Mouse (Mus musculus) heart, embryonic 10.5 days (tissue): ENCODE data around the gene Olfr17. TPM values are rescaled to one million over a fixed set of nuclear protein-coding genes. Genes with fewer than 3 reads are reported as not detected.
"Not testable (repeated sequence)": the region's sequence is repeated elsewhere in the genome, so short reads cannot be mapped to it uniquely, and the experiment has no call there.

Experiments
- DNase-seq: peaks from one replicate; pipeline ENCODE4 v3.0.0-alpha.2; 2017; ENCODE audit warnings: low spot score
- H3K27ac ChIP-seq: fragments of 300-500 bp; sonication (generic); 2 replicates; pipeline ENCODE4 v1.5.1; 2016; ENCODE audit warnings: mild to moderate bottlenecking
- H3K27me3 ChIP-seq: fragments of 300-500 bp; sonication (generic); 2 replicates; pipeline ENCODE4 v1.6.1; 2016; ENCODE audit warnings: mild to moderate bottlenecking; ENCODE audit not compliant: poor library complexity, insufficient read depth, severe bottlenecking
- H3K36me3 ChIP-seq: fragments of 300-500 bp; sonication (generic); 2 replicates; pipeline ENCODE4 v1.6.1; 2016; ENCODE audit warnings: mild to moderate bottlenecking, moderate library complexity
- H3K4me1 ChIP-seq: fragments of 300-500 bp; sonication (generic); 2 replicates; pipeline ENCODE4 v1.6.1; 2016; ENCODE audit warnings: mild to moderate bottlenecking
- H3K4me3 ChIP-seq: fragments of 300-500 bp; sonication (generic); 2 replicates; pipeline ENCODE4 v1.5.1; 2016; ENCODE audit warnings: mild to moderate bottlenecking, moderate library complexity
- H3K9me3 ChIP-seq: fragments of 300-500 bp; sonication (generic); 2 replicates; pipeline ENCODE4 v1.6.1; 2016; ENCODE audit warnings: mild to moderate bottlenecking, moderate library complexity
- WGBS: fragments of 180-500 bp; shearing (Covaris S2); methylation state at CpG from one replicate; pipeline ENCODE4 v1.1.7; 2016; 5-methylcytosine and 5-hydroxymethylcytosine counted together
- polyA plus RNA-seq: library from polyadenylated mRNA; unstranded; fragments of >200 nt; fragmentation: Nextera tagmentation; extraction: Ambion mirVana; gene quantifications from 2 replicates; pipeline ENCODE4 v1.2.1, GENCODE M21; 2016

Gene Olfr17
- not detected in 2 replicates for polyA plus RNA-seq

DNA sequence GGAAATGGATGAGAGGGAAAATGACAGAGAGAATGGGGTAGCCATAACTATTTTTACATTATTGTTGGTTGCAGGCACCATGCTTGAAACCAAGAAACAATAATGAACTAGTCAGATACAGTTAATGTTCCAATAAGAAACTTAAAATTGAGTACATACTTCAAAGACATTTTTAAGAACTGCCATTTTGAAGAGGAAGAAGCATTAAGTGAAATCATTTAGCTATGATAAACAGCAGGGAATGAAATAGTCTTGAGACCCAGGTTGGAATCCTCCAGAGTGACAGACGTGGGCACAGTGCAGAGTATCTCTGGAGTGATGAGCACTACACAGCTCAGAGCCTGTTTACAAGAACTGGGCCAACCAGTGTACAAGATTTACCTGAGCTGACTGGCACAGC, at the start of gene Olfr17:
TSS of gene Olfr17 (plus strand) at position 301 of the 400 bp plus-strand sequence.
- Histone ChIP-seq H3K36me3 (no peaks in the 10 kb centered on the region), H3K27ac (no peak within 1 kb of the TSS), H3K9me3 (no peaks in the 10 kb centered on the region), H3K4me3 (no peak within 1 kb of the TSS), H3K4me1 (no peaks in the 10 kb centered on the region), H3K27me3 (no peaks in the 10 kb centered on the region)
- WGBS, result 51% methylated on average over 1 of the region's 1 CpGs
- DNase-seq, result no peak

DNA sequence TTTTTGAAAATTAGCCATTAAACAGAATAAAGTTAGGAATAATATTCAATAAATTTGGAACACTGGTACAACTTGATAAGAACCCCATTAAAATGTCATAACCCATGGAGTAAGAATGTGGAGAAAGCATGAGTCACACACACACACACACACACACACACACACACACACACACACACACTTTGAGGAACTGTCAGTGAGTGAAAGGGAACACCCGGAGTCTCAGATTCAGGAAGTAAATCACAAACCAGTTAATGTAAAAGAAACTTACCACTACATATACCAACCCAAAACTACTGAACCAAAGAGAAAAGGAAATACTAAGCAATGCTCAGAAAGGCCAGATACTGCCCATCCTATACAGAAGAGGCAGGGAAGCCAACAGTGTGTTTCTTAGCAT, 48.6 kb upstream of the Olfr17 start:
- WGBS, result 79% methylated on average over 1 of the region's 1 CpGs
- DNase-seq, result no peak
- no peaks in the 10 kb centered on the region for H3K36me3 ChIP-seq
- no peaks in the 10 kb centered on the region for H3K27me3 ChIP-seq
- H3K4me3 ChIP-seq, result no peak overlapping the region
- H3K4me1 ChIP-seq, result no peaks in the 10 kb centered on the region
- no peak overlapping the region for H3K27ac ChIP-seq
- H3K9me3 ChIP-seq, result no peaks in the 10 kb centered on the region

GRCm38 (mm10) chr7:107045833-107046232, 47.2 kb upstream of the Olfr17 start:
- Histone ChIP-seq H3K9me3 (no peaks in the 10 kb centered on the region), H3K27ac (no peak overlapping the region), H3K4me1 (no peaks in the 10 kb centered on the region), H3K27me3 (no peaks in the 10 kb centered on the region), H3K4me3 (no peak overlapping the region), H3K36me3 (no peaks in the 10 kb centered on the region)
- 5% methylated on average over 5 of the region's 5 CpGs for WGBS
- DNase-seq, result no peak

DNA sequence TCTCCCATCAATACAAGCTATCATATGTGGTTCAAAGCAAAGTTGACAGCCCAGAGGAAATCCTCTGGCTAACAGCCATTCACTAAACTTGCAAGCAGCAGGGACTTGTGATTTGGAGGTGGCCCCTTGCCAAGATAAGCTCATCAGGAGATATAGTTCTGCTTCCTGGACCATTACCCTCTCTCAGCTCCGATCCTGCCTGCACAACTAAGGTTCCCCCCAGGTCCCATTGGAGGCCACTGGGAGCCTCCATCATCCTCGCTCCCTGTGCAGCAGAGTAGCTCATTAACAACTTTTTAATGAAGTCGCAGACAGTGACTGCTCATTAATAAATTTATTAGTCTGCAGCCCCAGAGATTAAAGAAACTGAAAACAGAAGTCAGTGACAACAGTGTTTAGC, 45.4 kb upstream of the Olfr17 start:
- H3K4me1 ChIP-seq, result no peaks in the 10 kb centered on the region

GRCm38 (mm10) chr7:107070681-107071080, 22.3 kb upstream of the Olfr17 start, which contains the start of gene Olfr714:
Gene Olfr714 (plus strand): TSS chr7:107070981.
- 89% methylated on average over 2 of the region's 2 CpGs for WGBS
- Histone ChIP-seq H3K27ac (no peak within 1 kb of the TSS), H3K4me1 (no peaks in the 10 kb centered on the region)

More for the DNA sequence above, 45.4 kb upstream of the Olfr17 start:
- Histone ChIP-seq H3K4me3 (no peak overlapping the region), H3K9me3 (no peaks in the 10 kb centered on the region), H3K36me3 (no peaks in the 10 kb centered on the region), H3K27ac (no peak overlapping the region), H3K27me3 (no peaks in the 10 kb centered on the region)
- DNase-seq, result no peak
- 39% methylated on average over 3 of the region's 3 CpGs for WGBS

GRCm38 (mm10) chr7:107110269-107110668, 17.2 kb downstream of the Olfr17 start, which contains the start of gene Olfr715b:
Gene Olfr715b (minus strand): TSS chr7:107110369.
- not testable (repeated sequence) for DNase-seq, H3K4me1 ChIP-seq, H3K36me3 ChIP-seq, H3K9me3 ChIP-seq, H3K27me3 ChIP-seq, H3K4me3 ChIP-seq, H3K27ac ChIP-seq
- 67% methylated on average over 2 of the region's 2 CpGs for WGBS

More at GRCm38 (mm10) chr7:107070681-107071080, 22.3 kb upstream of the Olfr17 start, which contains the start of gene Olfr714:
- no peaks in the 10 kb centered on the region; the same call in none of the 2 replicates for H3K9me3 ChIP-seq
- no peaks in the 10 kb centered on the region for H3K36me3 ChIP-seq
- H3K27me3 ChIP-seq, result no peaks in the 10 kb centered on the region
- DNase-seq, result no peak
- H3K4me3 ChIP-seq, result no peak within 1 kb of the TSS

DNA sequence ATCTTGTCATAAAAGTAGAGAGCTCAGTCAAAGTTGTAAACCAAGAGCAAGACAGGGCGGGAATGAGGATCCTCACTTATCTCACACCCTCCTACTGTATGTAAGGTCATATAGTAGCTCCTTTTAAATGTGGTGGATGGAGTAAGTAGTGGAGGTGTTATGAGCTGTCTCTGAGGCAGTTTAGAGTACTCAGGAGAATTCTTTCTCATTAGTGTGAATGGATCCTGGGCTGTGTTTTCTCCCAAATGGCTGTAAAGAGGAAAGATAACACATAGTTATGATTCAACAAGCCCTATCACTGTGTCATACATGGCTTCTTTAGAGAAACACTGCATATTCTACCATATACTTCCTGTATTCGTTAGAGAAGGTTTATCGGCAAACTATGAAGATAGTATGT, 38.0 kb downstream of the Olfr17 start, which contains the start of gene Olfr715:
TSS of gene Olfr715 (minus strand) at position 101 of the 400 bp plus-strand sequence.
- H3K27ac ChIP-seq, H3K27me3 ChIP-seq: not testable (repeated sequence)

DNA sequence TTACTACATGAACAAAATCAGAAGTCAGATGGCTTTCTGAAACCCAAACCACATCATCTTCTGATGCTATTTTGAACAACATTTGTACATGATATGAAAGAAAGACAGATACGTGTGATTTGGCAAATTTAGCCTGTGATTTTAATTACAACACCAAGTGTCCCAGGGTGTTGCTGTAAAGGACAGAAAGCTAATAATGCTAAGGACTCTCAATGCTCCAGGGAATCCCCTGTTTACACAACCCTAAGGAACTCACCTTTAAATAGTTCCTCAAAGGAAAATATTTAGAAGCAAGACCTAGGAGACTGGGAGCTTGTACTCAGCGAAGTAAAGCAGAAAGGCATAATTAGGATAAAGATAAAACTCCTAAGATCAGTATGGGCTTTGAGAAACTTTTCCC, 45.0 kb downstream of the Olfr17 start, which contains the start of gene Olfr716:
TSS of gene Olfr716 (plus strand) at position 301 of the 400 bp plus-strand sequence.
- H3K9me3 ChIP-seq, H3K36me3 ChIP-seq, H3K4me1 ChIP-seq, H3K27me3 ChIP-seq, H3K4me3 ChIP-seq, H3K27ac ChIP-seq, DNase-seq: not testable (repeated sequence)
- WGBS, result 58% methylated on average over 2 of the region's 2 CpGs

More for the DNA sequence above, 38.0 kb downstream of the Olfr17 start, which contains the start of gene Olfr715:
- not testable (repeated sequence) for H3K4me1 ChIP-seq, H3K4me3 ChIP-seq, DNase-seq, H3K36me3 ChIP-seq, H3K9me3 ChIP-seq
- 81% methylated on average over 3 of the region's 3 CpGs for WGBS

Other genes starting within 250 kb of the Olfr17 start
- not detected in 2 replicates for gene Olfr703, start 249.9 kb upstream of the Olfr17 start, polyA plus RNA-seq
- not detected in 2 replicates for gene Olfr704, start 230.0 kb upstream of the Olfr17 start, polyA plus RNA-seq
- not detected in 2 replicates for gene Olfr705, start 216.3 kb upstream of the Olfr17 start, polyA plus RNA-seq
- gene Olfr706, start 205.1 kb upstream of the Olfr17 start, polyA plus RNA-seq, result not detected in 2 replicates
- not detected in 2 replicates for gene Olfr707, start 192.0 kb upstream of the Olfr17 start, polyA plus RNA-seq
- gene Olfr1532-ps1, start 185.2 kb upstream of the Olfr17 start, polyA plus RNA-seq, result not detected in 2 replicates
- not detected in 2 replicates for gene Olfr709-ps1, start 161.0 kb upstream of the Olfr17 start, polyA plus RNA-seq
- not detected in 2 replicates for gene Olfr710, start 144.9 kb upstream of the Olfr17 start, polyA plus RNA-seq
- not detected in 2 replicates for gene Olfr6, start 129.3 kb upstream of the Olfr17 start, polyA plus RNA-seq
- gene Olfr711, start 117.8 kb upstream of the Olfr17 start, polyA plus RNA-seq, result not detected in 2 replicates
- gene Olfr2, start 87.1 kb upstream of the Olfr17 start, polyA plus RNA-seq, result not detected in 2 replicates
- gene Olfr713, start 62.0 kb upstream of the Olfr17 start, polyA plus RNA-seq, result not detected in 2 replicates
- gene Olfr714, start 22.2 kb upstream of the Olfr17 start, polyA plus RNA-seq, result not detected in 2 replicates
- not detected in 2 replicates for gene Olfr715b, start 17.1 kb downstream of the Olfr17 start, polyA plus RNA-seq
- not detected in 2 replicates for gene Olfr715, start 37.9 kb downstream of the Olfr17 start, polyA plus RNA-seq
- gene Olfr716, start 45.1 kb downstream of the Olfr17 start, polyA plus RNA-seq, result not detected in 2 replicates
- not detected in 2 replicates for gene Nlrp14, start 73.8 kb downstream of the Olfr17 start, polyA plus RNA-seq
- not detected in 2 replicates for gene Rbmxl2, start 116.2 kb downstream of the Olfr17 start, polyA plus RNA-seq